Mouse (Mus musculus): Measurements from ENCODE around the gene Reln. TPM values are rescaled to one million over a fixed set of nuclear protein-coding genes. Genes with fewer than 3 reads are reported as not detected.

The Reln gene
- total RNA-seq (2021), result 1 to 10 TPM; 5.1 to 5.6 TPM

DNA sequence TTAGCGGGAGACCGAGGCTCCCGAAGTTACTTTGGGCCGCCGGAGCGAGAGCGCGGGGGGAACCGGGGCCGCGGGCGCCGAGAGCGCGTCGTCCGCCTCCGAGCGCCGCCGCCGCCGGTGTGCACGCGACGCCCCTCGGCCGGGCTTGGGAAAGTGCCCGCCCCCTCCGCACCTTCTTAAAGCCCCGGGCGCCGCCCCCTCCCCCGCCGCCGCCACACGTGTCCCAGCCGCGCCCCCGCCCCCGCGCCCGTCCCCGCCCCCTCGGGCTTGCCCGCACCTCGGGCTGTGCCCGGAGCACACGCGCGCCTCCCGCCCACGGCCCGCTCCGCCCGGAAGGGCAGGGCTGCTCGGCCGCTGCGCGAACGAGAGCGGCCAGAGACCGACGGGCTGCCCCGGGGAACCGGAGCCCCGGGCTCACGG, at the start of gene Reln:
TSS of gene Reln (minus strand) at position 147 of the 420 bp plus-strand sequence.
- peak; percentile 10 for DNase-seq

DNA sequence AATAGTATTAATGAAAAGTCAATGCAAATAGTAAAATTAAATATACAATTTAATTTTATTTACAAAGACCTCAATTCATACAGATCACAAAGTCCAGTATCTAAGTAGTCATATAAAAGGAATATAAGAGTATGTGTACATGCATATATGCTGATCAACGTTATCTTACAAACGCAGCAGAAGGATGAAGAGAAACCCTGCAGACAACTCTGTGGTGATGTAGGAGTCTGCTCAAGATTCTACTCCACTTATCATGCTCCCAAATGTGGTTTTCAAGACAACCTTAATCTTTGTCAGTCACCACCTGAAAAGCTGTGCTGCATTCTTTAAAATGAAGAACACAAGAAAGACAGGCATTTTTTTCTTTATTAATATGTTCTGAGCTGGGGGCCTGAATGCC, 44.0 kb upstream of the Reln start:
- DNase-seq, result no peak

DNA sequence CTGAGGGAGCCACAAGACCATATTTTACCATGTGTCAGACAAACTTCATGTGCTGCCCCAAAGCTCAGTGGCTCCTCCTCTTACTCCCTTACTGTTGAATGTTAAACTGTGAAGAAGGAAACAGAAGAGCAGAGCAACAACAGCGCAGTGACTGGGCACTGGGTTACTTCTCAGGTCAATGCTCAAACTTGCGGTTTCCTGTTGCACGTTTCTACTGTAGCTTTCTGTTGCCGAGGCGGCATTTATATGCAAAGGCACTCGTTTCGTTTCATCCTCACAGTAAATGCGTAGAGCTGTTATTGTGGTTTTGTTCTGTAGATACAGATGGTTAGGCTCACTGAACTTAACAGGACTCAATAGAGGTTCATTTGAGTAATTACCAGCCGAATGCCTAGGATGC, 16.0 kb upstream of the Reln start:
- DNase-seq, result no peak

DNA sequence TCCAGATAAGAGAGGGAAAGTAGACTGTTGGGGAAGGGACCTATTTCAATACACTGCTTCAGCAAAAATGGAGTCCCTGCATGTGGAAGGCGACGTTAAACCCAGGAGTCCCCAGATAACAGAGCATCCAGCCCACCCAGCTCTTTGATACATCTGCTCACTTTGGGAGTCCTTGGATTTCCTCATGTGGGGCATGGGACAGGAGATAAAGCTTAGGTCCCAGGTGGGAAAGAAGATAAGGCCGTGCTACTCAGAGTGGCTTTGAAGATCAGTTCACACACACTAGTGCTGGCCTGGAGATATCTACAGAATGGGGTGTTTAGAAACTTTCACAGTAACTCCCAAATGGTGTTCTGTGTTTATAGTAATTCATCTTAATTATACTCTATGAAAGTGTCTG, 3.9 kb upstream of the Reln start:
- no peak for DNase-seq

DNA sequence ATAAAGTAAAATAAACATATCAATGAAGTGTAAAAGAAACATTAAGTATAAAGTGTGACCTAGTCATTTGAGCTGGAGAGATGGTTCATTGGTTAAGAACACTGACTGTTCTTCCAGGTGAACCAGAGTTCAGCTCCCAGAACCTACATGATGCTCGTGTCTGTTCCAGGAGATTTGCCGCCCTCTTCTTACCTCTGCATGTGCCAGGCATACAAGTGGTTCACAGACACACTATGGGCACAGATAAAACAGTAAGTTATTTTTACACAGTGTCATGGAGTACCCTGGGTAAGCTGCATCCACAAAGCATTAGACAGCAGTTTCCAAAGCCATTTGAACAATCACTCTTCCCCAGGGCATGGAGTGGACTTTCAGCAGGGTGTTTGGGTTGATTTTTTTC, 3.2 kb upstream of the Reln start:
- no peak for DNase-seq

DNA sequence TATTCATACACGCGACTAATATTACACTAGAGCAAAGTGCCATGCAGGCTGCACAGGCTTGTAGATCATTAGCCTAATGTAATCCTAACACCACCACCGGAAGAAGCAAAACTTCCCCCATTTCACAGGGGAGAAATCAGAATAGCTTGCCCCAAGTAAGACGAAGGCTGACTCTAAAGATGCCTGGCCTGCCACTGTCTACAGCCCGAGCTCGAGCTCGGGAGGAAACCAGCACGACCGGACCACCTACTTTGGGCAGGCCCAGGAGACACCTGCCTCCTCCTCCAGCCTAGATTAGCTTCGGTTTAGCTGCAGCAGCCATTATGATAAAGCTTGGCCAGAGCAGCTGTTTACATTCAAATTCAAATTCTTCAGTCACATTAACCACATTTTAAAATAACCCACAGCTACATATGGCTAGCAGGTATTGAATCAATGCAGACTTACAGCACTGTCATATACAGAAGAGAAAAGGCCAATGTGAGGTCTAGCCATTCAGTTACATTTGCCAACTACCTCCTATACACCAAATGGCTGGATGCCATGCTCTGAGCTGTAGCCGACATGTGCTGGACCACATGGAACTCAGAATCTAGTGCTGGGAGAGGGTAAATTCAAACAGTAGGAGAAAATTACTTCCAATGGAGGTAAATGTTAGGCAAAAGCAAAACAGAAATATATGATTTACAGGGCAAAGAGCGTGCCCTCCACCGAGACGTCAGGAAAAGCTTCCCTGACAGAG, 1.6 kb upstream of the Reln start:
- DNase-seq, result no peak

DNA sequence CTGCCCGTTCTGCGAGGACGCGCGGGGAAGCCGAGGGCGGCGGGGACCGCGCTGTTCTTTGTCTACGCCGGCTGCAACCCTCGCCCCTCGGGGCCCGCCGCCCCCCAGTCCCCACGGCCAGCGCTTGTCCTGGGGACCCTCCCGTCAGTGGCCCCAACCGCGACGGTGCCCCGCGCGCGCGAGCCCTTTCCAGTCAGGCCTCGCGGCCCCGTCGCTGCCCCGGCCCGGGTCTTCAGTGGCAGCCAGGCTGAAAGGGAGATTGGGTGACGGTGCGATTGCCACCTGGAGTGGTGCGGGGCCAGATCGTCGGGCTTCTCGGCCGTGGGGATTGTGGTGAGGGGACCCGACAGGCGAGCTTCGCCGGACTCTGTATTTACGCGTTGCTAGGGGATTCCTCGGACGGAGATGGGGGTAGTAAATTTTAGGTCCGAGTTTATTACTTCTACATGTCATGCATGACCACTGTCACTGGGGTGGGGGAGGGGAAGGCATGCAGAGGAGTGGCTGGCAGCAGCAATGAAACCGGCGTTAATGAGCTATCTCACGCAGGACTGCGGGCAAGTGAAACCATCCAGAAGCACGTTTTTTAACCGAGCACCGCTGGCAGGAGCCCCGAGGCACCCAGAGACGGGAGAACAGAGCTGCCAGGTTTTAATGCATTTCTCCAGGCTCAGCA, 612 bp upstream of the Reln start:
- DNase-seq, result peak; percentile 6

DNA sequence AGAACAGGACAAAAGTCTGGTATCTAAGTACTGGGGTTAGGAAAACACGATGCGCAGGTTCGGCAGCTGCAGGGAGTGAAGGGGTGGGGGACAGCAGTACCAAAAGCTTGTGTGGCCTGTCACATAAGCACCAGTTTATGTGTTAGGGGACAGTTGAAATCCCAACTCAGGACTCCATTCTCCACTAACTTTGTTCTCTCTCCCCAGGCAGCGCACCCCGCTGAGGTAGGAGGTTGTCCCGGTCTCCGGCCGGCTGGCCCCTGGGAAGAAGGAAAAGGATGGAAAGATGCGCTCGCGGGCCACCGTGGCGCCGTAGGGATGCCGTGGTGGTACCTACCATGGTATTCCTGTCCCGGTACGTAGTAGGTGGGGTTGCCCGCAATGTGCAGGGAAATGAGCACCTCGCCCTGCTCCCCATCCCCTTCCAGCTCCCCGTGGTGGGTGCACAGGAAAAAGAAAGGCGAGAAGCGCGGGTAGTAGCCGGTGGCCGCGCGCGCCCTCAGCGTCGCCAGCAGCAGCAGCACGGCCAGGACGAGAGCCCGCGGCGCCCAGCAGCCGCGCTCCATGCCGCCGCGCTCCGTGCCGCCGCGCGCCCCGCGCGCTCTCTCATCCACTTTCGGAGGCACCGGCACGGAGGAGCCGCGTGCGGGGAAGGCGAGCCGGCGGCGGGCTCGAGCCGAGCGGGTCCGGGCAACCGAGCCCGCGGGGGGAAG, 503 bp downstream of the Reln start:
- peak; percentile 21 for DNase-seq

DNA sequence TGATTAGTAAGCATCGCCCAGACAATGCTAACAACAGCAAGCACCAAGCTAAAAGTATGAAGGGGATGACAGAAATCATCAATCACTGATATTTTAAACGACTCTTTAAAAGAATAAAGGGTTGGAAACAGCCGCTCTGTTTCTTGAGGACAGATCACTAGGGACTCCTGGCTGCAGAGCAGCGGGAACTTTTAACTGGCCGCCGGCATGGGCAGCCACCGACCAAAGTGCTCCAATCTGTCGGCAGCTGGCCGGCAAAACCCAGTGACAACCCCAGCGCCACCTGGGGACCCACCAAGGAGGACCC, 1.0 kb downstream of the Reln start:
- peak; percentile 9 for DNase-seq

DNA sequence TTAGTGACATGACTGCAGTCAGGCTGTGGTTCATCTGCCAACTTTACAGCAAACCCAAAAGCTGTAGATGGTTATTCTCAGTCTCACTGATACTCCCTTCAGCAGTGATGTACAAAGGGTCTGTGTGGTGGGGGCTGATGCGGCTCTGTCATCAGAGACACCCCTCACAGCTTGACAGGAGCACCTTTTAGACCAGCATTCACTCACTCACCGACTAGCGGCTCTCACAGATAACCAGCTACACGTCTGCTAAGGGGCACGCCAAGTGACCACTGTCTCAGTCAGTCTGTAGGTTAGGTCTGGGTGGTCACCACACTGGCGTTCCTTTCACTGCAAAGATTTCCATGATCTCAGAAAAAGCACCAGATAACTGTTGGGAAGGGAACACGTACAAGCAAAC, 2.0 kb downstream of the Reln start:
- no peak for DNase-seq

DNA sequence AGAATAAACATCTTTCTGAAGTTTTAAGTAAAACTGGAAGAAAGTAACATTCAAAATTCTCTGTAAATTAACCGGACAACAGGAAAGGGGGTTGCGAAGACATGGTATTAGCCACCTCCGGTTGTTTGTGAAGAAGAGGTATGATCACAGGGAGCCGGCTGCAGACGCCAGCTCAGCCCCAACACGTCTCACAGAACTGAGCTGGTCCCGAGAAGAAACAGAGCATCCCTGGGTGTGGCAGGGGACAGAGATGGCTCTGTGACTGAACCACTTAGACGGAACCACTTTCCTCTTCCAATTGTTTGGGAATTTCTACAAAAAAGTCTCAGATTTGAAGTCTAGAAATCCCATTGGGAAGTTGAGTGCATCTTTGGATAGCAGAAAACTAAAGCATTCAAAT, 3.5 kb downstream of the Reln start:
- DNase-seq, result no peak

DNA sequence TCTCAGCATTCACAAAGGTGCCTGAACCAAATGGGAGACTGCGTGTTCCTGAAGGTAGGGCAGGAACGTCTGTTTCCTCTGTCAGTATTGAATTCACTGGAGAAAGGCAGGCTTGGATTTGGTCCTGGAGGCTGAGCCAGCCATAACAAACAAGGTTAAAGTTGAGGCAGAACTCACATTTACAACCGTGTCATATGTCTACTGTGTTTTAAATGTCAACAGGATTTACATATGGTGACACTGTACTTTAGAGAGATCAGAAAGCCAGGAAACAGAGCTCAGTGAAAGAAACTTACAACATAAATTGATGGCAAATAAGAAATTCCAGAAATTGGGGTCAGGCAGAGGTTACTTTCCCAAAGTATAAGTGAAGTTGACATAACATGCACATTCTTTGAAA, 9.1 kb downstream of the Reln start:
- DNase-seq, result no peak

DNA sequence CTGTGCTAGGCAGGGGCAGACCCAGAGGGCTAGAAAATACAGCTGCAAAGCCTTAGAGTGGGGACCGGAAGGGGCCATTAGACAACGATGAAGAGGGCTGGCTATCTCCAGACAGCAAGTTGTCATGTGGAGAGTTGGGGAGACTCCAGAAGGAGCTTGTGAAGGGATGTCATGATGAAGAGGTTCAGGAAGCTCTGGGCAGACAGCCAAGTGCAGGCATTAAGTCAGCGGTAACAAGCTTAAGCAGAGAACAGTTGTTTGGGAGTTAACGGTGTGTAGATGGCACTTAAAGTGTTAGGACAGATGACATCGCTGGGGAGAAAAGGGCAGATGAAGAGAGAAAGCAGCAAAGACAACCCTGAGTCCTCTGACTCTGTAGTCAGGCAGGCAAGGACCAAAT, 13.7 kb downstream of the Reln start:
- DNase-seq, result no peak

DNA sequence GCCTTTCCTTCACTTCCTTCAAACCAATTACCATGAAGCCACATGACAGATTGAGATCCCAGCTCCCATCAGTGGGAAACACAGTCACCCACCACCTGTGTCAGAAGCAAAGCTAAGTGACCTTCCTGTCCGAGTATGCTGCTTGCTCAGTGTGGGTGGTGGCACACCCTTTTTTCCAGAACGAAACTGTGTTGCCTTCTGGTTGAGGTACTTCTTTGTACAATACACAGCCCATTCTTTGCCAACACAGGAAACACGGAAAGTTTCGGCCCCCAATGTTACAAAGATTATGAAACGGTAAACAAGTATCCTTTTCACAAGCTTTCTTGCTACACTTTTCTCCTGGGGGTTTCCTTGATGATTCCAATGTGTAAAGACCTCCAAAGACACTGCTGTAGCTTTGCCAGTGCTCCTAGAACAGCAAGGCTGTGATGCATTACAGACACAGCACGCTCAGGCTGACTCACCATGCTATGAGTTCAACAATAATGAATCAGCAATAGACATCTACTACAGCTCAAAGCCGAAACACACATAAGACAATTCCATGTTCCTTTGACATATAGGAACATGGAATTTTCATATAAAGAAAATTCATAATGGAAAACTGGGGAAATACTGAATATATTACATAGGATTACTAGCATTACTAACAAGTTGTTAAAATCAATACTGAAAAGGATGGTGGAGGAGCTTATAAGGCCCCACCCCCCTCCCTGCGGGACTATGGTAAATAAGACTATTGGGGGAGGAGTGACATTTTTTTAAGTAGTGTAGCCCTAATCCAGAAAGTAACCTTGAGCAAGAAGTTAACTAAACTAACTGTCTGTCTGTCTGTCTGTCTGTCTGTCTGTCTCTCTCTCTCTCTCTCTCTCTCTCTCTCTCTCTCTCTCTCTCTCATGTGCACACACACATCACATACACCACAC, 15.8 kb downstream of the Reln start:
- no peak for DNase-seq

DNA sequence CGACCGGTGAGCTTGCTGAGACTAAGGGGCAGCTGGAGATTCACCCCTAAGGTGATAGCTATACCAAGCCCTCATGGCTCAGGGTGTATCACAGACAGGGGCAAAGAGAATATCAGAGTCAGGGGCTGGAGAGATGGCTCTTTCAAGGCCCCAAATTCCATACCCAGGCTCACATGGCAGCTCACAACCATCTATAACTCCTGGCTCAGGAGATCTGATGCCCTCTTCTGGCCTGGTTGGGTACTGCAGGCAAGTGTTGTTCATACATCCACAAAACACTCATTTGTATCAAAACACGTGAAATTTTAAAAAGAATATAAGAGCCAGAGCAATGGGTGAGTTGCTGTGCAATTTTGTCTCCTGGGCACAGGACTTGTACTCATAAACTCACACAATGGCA, 17.3 kb downstream of the Reln start:
- peak; percentile 42 for DNase-seq

DNA sequence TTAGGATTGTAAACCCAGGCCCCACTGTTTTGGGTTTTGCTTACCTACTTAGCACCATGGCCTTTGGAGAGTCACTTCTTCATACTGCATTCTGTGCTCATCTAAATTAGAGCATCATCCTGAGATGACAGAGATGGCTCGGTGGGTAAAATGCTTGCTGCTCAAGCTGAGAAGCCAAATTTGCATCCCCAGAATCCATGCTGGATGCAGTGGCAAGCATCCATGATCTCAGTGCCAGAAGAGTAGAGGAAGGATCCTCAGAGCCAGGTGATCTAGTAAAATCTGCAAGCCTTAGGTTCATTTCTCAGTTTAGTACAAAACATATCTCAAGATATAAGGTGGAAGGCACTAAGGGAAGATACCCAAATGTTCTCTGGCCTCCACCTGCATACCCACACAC, 20.7 kb downstream of the Reln start:
- no peak for DNase-seq

DNA sequence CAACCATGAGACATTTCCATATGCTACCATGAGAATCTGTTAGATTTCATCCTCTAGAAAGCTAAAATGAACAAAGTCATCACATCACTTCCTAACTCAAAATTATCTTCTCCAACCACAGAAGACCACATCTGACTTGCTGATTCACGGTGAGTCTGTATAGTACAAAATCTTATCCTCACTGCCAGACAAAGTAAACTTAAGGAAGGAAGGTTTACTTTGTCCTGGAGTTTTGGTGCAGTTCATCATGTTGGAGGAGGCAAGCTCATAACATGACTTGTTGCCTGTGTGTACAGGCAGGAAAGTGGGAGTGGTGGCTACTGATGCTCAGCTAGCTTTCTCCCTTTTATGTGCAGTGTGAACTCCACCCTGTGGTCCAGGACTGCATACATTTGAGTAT, 26.7 kb downstream of the Reln start:
- no peak for DNase-seq

DNA sequence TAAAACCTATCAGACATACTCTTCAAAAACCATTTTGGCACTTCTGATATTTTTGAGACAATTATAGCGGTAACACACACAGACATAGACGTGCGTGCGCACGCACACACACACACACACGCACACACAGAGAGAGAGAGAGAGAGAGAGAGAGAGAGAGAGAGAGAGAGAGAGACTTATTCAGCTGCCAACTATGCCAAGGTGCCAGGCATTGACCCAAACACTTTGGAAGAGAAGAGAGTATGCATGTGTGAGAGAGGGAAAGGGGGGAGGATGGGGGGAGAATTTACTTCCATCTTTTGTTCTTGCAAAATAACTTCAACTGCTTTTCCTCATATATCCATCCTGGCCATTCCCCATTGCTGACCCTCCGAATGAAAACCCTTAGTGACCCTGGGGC, 28.0 kb downstream of the Reln start:
- DNase-seq, result no peak

DNA sequence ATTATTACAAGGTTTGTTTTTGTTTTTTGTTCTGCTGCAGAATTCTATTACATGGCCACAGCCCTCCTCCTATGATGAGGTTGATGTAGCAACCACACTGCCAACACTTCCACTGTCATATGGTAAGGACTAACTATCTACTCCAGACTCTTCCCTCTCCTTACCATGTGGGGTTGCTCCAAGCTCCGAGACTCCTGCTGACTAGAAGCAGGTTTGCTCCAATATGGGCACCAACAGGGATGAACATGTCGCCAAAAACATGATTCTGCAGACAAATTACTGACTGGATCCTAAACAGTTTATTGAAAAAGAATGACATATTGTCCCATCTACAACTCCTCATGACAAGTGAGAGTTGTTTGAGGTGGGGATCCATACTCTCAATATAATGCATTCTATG, 28.5 kb downstream of the Reln start:
- no peak for DNase-seq

DNA sequence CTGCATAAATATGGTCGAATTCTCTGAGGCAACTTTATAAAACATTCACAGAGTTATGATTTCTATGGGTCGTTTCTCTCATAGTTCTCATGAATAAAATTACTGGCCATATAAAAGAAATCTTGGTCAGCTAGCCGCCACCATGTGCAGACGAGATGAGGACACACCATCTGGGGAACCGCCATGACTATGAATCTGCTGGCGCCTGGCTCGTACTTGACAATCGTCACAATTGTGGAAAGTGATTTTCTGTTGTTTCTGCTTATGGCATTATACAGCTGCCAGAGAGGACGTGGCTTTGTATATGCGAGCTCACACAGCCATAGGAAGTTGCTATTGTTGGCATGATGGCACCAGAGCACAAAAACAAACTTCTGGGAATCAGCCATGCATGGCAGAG, 31.5 kb downstream of the Reln start:
- DNase-seq, result no peak

DNA sequence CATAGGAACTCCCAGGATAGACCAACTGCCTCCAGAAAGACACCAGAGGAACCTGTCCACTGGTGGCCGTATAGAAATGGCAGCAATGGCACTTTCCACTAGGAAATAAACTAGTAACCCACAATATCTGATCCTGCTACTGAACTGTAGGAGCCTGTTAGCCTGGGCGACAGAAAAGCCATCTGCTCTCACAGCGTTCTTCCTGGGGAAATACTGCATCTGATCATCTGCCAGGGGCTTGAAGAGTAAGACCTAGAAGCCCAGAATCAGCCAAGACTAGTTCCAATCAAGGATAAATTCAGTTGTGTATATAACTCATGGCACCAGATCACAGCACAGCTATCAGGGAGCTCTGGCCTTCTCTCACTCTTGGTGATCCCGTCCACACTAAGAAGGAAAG, 33.5 kb downstream of the Reln start:
- no peak for DNase-seq

DNA sequence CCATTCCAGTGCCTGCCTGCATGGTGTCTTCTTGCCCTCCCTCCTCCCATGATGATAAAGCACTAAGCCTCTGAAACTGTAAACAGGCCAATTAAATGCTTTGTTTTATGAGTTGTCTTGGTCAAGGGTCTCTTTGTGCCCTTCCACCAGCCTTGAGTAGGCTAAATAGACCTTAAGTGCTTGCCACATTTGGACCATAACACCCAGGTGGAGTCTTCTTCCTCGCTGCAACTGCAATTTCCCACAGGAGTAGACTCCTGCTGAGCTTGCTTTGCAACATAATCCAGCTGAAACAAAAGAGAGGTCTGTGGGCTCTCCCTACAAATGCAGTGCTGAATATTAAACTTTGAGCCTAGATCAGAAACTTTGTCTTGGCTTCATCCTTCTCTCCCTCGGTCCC, 35.5 kb downstream of the Reln start:
- no peak for DNase-seq

DNA sequence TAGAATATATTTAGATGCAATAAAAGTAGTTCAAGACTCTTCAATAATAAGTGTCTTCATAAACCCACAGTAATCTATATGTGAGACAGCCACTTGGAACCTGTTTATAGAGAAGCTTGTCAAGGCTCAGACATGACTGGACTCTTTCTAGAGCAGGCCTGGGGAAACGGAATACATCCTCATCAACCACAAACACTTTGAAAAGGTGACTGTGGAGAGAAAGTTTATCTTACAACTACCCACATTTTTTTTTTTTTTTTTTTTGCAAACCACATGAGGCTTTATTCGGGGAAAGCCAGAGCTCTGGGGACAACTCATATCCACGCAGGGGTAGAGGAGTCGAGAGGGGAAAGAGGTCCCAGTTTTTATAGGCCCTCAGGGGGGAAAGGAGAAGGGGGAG, 36.6 kb downstream of the Reln start:
- no peak for DNase-seq
